Mouse (Mus musculus) urinary bladder, adult 2 months (tissue): ENCODE results near the gene Nrk. TPM values are rescaled to one million over a fixed set of nuclear protein-coding genes. Genes with fewer than 3 reads are reported as not detected.

Experiments
- DNase-seq: peaks from one replicate; pipeline ENCODE4 v3.0.0; 2022; ENCODE audit warnings: low spot score
- polyA plus RNA-seq: library from polyadenylated mRNA; depleted of rRNA; stranded (reverse); fragments of >200 nt; gene quantifications from 2 replicates; pipeline ENCODE4 v1.2.3, GENCODE M21; 2012; rRNA removed

Nrk gene
- 0.21 and 0.22 TPM in 2 replicates for polyA plus RNA-seq

DNA sequence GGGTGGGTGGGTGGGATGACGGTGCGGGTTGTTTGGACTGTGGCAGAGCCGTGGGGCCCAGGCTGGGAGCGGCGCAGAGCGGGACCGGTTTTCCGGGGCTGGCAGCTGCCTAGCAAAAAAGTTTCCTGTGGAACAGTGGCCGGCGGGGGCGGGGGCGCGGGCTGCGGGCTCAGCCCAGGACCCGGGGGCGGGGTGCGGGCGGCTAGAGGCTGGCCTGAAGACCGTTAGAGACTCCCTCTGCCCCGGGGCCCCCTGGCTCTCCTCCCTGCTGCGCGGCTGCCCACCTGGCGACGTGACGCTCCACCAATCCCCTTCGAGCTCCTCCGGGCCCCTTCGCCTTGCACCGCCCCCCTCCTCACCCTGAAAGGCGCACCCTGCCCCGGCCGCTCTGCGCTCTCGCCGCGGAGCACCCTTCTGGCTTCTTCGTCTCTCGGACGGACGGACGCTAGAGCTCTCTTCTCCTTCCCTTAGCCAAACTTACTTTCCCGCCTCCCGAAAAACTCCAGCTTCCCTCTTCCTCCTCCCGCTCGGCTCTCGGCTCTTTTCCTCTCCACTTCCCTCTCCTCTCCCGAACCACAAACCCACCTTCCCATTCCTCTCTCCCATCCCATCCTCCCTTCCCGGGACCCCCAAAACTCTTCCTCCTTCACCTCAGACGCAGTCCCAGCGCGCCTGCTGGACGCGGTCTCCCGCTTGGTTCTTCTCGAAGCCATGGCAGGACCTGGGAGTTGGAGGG, at the start of gene Nrk:
TSS of gene Nrk (plus strand) at position 390 of the 736 bp plus-strand sequence.
- DNase-seq, result no peak

GRCm38 (mm10) chrX:138913366-138913765, 864 bp upstream of the Nrk start:
- DNase-seq, result no peak

DNA sequence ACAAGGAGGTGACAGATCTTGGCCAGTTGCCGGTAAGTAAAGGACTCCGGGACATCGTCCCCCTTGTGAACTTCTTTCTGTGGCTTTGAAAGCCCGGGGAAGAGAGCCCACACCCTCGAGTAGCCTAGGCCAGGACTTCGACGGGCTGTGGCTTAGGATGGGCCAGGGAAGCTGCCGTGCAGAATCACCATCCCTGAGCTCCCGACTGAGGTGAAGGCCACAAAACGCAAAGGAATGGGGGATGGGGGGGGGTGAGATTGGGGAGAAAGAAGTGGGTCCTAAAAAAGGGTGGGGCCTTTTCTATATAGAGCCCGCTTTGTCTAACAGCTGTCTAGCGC, 516 bp downstream of the Nrk start:
- DNase-seq, result no peak

DNA sequence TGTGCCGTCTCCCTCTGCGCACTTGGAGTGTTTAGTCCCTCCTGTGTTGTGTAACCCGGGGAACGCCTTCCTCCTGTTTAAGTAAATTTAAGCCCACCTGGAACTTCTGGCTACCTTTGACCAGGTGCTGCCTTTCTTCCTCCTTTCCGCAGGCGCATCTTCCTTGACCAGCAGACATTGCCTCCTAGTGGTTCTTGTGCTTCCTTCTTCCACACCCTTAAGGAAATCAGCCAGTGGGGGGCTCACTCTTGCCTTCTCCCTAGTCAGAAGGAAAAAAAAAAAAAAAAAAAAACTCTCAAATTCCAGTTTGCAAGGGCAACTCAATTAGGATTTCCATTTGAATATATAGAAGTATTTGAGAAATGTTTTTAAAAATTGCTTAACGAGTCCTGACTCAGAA, 4.8 kb downstream of the Nrk start:
- DNase-seq, result no peak

- DNase-seq, result no peak
Measured at GRCm38 (mm10) chrX:138943905-138944304, 29.7 kb downstream of the Nrk start.

DNA sequence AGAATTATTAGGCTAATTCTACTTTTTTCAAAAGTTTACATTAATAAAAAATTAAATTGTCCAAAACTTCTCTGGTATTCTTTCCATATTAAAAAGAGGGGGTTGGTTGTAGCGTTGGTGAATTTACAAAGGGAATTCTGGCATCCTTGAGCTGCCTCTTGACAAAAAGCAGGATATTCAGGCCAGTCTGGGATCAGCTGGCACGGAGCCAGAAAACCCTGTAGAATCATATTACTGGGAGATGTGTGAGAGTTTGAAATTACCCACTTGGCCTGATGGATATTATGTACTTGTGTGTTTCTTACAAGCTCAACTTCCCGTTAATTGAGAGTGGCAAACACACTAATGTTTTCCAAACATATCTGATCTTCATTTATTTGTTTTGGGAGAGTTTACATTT, 46.5 kb downstream of the Nrk start:
- DNase-seq, result no peak

DNA sequence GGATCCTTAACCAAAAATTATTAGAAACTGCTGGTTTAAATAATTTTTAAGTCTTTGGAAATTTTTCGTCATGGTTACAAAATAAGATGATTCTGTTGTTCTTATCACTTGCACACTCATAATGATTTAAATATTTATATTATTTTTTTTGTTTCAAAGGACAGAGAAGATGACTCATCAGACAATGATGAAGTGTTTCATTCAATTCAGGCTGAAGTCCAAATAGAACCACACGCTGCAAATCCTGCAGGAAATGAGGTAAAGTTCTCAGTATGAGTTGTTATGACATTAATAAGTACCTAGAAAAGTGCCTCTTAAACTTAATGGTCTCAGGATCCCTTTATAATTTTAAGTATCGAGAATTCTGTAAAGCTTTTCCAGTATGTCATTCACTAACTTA, 64.3 kb downstream of the Nrk start:
- no peak for DNase-seq

GRCm38 (mm10) chrX:138979249-138979648, 65.0 kb downstream of the Nrk start:
- no peak for DNase-seq

DNA sequence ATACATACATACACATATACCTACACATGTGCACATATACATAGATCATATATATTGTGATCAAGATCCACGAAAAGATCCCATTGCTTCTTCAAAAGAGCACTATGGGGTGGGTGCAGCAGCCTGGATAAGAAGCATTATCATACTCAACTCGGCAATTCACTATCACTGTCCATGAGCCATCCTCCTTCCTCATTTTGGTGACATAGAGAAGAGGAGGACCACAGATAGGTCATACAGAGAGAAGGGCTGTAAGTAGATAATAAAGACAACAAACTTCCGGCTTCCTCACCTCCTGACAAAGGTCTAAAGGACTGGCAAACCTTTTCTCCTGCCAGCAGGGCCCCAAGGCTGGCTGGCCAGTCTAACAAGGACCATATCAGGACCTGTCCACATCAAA, 100.3 kb downstream of the Nrk start:
- no peak for DNase-seq

DNA sequence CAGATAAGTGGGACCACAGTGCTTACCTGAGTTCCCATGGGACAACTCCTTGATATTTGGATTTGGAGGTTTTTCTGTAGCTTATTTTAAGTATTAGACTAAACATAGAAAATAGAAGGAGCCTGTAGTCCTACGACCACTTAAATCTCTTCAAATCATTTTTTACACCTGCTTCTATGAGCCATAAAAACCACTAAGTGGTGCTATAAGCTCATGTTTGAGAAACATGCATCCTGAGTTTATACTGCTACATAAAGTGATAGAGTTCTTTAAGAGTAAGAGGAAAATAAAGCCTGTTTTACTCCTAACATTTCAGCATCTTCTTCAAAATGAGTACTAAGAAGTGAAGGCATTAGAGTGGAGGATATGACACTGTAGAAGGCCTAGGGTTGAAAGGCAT, 102.3 kb downstream of the Nrk start:
- DNase-seq, result no peak

DNA sequence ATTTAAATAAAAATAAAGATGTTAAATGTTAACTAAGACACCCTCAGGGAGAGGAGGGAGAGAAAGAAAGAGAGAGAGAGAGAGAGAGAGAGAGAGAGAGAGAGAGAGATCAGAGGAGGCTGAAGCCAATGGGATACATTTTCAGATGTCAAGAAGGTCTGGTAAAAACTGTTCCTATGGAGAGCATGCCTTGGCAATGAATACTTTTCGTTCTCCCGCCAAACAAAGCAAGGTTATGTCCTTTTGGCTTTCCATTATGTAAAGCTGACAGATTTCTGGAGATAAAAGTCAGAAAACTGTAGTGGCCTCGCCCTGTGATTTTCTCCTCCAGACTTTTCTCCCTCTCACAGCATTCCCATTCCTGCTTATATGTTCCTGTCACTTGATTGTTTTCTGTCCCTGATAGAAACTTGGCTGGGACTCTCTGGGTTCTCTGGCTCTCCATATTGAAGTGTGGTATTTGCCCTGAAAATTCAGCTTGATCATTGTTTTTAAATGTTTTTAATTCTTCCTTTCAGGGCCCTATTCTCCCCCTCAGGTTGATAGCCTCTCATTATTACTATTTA, 112.4 kb downstream of the Nrk start:
- DNase-seq, result no peak

GRCm38 (mm10) chrX:139027296-139027695, 113.1 kb downstream of the Nrk start:
- no peak for DNase-seq

DNA sequence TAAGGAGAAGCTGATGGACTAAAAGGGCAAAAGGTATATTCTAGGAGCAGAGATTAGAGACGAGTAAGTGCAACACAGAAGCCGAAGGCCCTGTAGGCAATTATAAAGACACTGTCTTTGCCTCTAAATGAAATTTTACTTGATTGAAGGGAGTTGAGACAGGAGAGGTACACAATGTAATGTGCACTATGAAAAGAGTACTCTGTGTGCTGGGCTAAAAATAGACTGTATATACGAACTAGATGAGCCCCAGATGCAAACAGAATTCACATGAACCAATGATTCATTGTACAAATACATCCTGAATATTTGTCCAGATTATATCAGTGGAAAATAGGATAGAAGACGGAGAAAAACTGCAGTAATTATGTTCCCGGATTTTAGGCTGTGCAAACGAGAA, 113.7 kb downstream of the Nrk start:
- DNase-seq, result no peak

- no peak for DNase-seq
Measured at GRCm38 (mm10) chrX:139037666-139038065, 123.4 kb downstream of the Nrk start.

- no peak for DNase-seq
Measured at GRCm38 (mm10) chrX:139039314-139039713, 125.1 kb downstream of the Nrk start.

GRCm38 (mm10) chrX:139041148-139041547, 126.9 kb downstream of the Nrk start:
- DNase-seq, result no peak

DNA sequence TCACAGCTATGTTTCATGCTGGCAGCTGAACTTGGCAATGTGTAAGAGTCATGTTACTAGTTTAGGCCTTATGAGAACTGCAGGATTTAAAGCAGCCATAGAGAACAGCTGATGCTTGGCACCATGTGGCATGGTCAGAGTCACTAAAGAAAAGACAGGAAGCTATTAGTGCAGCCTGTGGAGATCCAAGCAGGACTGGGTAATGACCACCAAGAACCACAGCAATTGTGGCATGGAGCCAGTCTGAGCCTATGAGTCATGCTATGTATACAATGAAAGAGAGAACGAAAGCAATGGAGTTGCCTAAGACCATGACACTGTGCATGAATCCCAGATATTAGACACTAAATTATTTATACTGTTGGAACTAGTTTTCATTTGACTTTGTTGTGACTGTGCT, 137.7 kb downstream of the Nrk start:
- DNase-seq, result no peak

DNA sequence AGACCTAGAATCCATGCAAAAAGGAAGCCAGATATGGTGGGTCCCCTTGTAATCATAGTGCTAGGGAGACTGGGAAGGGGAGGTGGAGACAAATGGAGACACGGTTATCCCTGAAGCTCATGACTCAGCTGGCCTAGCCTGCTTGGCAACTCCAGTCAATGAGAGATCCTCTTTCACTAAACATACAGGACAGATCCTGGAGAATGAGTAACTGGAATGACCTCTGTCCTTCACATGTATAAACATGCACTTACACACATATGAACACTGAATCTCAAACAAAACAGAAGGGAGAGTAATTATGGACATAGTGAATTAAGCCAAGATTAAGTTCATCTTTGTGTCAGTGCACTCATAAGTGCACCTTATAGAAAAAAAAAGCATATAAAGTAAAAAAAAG, 138.9 kb downstream of the Nrk start:
- DNase-seq, result no peak

Other genes starting within 250 kb of the Nrk start
- 0.06 TPM in 1 of 2 replicates, not detected in the other for gene Serpina7, start 170.8 kb downstream of the Nrk start, polyA plus RNA-seq
- not detected in 2 replicates for gene 4930513O06Rik, start 171.8 kb downstream of the Nrk start, polyA plus RNA-seq